Mouse (Mus musculus) urinary bladder, postnatal 36 days (tissue): ENCODE data around the gene Rita1.

ENCODE experiments used
- DNase-seq, 2 experiments: peaks; one replicate each; pipeline ENCODE4 v3.0.0; 2022; ENCODE audit warnings: low spot score in 2 of 2, mixed read lengths in 1 of 2

The Rita1 gene

DNA sequence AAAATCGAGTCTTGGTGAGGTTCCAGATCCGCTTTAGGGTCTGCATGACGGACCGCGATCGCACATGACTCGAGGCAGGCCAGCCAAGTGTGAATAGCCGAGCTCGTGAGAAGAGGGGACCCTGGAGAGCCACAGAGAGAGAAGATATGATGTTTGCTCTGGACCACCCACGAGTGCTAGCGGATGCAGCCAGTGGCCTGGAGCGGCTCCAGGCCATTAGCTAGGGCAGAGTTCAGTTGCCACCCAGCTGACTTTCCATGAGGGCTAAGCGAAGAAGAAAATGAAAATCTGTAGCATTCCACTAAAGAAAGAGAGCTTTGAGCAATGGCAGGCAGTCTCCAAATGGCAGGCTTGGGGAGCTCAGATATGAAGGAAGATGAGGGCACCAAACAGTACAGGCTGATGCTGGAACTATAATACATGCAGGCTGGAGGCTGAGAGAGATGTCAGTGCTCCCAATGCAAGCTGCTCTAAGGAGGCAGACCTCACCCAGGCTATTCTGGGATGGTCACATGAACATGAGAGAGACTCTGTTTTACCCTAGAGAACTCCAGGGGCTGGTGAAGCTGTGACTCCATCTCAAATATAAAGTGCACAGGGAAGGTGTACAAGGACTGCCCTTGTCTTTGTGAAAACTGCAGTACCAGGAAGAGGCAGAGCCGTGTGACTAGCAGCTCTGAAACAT, 41.2 kb downstream of the Rita1 start:
- DNase-seq: no peak

DNA sequence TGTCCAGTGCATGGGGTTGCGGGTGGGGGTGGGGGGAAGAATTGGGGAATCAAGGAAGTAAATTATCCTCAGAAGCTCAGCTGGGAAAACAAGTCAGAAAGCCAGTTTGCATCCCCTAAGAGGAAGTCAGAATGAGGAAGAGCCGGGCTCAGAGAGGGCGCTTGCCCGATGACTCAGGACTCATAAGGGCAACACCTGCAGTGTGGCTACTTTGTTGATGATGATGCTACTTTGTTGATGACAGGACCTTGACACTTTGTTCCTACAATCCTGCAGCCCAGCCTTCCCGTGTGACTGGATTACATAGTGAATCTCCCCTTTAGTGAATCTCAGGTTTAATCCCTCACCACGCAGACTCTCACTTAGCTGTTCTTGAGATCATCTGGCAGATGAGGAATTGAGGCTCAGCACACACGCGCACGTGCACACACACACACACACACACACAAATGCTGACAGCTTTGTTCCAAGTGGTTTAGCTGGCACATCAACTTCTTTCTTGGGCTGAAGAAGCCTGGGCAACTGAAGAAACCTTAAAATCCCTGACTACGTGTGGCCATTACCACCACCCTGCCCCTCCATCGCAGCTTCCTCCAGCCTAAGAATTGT, 42.0 kb downstream of the Rita1 start:
- DNase-seq: no peak

DNA sequence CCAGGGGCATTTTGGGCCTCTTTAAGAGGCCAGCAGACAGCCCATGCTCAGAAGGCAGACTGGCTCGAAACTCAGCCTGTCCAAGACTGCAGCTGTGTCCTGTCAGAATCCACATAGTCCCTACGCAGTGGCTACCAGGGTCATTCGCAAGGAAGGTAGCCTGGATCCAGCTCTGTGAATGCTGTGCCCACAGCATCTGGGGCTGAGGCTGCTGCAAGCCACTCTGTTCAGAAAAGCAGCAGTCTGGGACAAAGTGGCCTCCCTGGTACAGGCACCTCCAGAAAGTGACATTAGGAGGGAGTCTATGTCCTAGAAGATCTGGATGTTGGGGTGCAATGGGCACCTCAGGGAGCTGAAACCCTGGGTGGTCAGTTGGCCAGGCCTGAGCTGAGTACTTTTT, 42.6 kb downstream of the Rita1 start:
- DNase-seq: no peak

- DNase-seq: no peak
Observed at GRCm38 (mm10) chr5:120568964-120569363, 43.4 kb downstream of the Rita1 start.

DNA sequence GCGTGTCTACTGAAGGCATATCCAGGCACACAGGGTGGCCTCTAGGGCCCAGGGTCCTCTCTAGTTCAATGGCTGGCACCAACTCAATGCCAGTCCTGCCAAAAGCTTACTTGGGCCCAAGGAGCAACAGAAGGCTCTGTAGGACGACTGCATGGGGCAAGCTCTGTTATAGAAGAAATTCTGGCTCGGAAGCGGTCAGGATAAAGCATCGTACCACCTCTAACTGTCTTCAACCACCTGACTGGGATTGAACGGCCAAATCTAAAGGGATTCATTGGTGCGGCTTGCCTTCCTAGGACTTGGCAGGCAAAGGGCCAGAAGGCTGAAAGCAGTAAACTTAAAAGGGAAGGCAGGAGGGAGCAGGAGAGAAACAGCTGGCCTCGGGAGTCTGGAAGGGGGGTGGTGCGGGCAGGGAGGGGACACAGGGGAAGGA, 44.0 kb downstream of the Rita1 start:
- no peak for DNase-seq

DNA sequence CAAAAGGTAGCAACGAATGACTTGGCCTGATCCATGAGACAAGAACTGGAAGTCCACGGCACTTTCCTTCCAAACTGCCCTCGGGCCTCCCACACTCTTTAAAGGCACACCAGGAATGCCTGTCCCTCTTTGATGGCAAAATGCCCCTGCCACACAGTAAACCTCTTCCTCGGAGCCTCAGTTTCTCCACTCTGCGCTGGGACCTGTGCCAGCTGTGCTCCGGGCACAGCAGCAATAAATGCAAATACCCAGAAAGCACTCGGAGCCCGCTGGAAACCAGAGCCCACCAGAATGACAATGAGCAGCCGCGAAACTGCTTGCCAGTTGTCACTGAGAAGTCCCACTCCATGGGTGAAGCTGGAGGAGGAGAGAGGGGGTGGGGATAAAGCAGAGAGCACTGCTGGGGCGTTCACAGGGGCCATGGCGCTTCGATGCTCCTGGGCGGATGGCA, 44.6 kb downstream of the Rita1 start:
- DNase-seq: no peak

- peak in 1 of 2 experiments; percentile 68 for DNase-seq
Observed at GRCm38 (mm10) chr5:120567253-120567701, 45.1 kb downstream of the Rita1 start.

GRCm38 (mm10) chr5:120566681-120567252, 45.6 kb downstream of the Rita1 start:
- no peak for DNase-seq

DNA sequence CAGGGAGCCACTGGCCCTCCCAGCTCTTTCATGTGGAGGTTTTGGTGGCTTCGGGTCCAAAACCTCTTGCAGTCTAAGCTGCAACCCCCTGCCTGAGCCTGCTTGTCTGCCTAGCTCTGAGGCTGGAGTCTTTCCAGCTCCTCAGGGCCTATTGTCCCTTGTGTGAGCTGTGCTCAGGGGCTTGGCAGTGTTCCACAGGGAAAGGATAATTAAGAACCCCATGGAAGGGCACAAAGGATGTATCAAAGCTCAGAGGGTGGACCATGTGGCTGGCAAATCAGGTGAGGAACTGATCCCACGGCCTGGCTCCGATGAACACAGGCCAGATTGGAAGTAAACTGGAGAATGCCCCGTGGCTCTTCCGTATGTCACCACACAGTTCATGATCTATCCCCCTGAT, 46.3 kb downstream of the Rita1 start:
- DNase-seq: no peak

- no peak for DNase-seq
Observed at GRCm38 (mm10) chr5:120565171-120565905, 47.1 kb downstream of the Rita1 start.

GRCm38 (mm10) chr5:120563914-120564311, 48.5 kb downstream of the Rita1 start:
- no peak for DNase-seq

DNA sequence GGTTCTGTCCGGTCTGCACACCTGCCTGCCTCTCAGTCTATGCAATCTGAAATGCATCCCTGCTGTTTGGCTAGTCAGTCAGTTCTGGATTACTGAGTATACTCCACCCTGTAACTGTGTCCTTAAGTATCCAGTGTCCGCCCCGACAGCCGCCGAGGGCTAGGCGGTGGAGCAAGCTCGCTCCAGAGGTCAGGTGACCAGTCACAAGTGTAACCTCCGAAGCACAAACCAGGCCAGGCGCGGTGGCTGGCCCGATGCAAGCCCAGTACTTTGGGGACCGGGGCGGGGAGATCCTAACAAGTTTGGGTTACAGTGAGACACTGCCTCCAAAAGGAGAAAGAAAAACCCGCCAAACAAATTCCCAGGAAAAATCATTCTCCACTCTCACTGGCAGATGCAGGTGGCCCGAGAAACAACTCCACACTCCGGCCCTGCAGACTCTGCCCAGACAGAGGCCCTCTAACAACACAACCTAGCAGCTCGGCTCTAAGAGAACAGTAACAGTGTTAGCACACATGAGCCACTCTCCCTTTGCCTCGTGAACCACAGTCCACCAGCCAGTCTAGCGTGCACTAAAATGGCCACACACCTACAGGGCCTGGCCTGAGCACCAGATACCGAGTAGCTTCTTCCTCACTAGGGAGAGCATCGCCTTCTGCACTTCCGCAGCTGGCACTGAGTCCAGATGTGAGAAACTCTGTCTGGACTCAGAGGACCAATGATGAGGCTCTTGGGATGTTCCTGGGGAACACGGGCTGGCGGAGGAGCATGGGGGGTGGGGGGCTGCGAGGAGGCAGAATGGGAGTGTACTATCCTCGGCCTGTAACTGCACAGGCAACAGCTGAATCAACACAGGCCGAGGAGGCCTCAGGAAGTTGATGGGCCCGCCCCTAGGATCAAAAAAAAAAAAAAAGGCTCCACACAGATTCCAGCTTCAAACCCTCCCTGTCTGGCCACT, 49.2 kb downstream of the Rita1 start:
- peak in 1 of 2 experiments; percentile 73 for DNase-seq

DNA sequence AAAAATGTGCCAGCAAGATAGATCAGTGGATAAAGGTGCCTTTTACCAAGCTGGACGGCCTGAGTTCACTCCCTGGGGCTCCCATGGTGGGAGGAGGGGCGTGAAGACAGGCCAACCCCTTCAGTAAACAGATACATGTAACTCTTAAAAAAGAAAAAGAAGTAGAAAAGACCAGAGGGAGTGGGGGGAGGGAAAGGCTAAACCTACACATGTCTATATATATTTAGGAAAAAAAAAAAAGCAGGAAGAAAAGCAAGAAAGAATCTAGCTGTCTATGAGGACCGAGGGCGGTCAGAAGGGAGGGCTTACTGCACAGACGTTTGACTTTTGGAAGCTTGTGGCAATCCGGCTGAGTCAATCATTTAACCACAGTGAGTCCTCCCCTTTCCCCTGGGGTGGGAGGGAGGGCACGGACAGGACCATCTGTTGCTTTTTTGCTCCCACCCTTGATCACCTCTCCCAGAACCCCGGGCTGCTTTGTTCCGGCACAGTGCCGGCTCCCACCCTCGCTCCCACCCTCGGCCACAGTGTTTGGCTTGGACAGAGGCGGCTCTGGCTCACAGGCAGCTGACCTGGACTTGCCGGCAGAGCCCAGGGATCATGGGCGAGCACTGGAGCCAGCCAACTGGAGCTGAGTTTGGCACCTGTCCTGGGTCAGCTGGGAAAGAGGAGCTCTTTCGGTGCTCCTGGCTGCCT, 51.6 kb downstream of the Rita1 start:
- DNase-seq: peak; percentile 52 to 77

DNA sequence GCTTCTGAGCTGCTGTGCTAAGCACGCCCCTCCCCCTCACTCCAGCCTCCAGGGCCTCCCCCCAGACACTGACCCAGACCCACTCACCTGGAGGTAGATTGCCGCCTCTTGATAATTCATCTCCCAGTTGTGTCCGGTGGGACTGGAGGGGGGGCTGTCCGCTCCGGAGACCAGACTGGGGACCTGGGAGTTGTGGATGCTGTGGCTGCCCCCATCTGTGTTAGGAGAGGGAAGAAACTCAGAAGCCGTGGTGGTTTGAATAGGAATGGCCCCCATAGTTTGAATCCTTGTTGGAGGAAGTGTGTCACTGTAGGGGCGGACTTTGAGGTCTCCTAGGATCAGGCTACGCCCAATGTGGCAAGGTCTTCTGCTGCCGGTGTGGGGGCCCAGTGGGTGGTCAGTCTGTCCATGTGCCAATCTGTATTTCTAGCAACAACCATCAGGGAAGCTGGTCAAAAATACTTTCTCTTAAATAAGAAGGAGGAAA, 52.2 kb downstream of the Rita1 start:
- no peak for DNase-seq

DNA sequence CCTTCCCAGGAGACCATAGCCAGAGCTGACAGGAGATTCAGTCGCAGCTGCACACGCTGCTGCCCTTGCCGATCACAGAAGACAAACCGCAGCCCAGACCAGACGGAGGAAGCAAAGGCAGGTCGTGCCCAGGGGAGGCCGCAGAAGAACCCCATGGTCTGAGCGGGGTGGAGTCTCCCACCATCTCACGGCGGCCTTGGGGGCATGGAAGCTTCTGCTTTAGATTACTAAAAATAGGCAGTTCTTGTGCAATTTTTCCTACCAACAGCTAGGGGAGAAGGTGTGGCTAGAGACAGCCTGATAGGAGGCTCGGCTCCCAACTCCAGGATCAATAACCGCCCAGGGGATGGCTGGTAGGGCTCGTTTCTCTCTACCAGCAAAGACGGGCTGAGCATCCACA, 53.6 kb downstream of the Rita1 start:
- no peak for DNase-seq

GRCm38 (mm10) chr5:120558041-120558440, 54.3 kb downstream of the Rita1 start:
- no peak for DNase-seq

DNA sequence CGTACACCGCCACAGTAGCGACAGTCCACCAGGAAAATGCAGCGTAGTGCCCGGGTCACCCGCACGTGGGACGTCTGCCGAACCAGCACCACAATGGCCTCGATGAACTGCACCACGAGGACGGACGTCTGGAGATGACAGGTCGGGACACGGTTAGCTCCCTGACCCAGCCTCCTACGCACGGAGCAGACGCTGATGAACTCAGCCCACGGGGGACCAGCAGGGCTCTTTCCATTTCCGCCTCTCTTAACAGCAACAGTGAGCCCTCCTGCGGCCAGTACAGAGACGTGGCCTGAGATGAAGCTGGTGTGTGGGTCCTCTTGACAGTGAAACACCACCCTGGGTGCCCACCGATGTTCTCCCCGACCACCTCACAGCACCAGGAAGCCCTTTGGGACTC, 56.5 kb downstream of the Rita1 start:
- no peak for DNase-seq

- DNase-seq: no peak
Observed at GRCm38 (mm10) chr5:120550673-120551072, 61.7 kb downstream of the Rita1 start.

DNA sequence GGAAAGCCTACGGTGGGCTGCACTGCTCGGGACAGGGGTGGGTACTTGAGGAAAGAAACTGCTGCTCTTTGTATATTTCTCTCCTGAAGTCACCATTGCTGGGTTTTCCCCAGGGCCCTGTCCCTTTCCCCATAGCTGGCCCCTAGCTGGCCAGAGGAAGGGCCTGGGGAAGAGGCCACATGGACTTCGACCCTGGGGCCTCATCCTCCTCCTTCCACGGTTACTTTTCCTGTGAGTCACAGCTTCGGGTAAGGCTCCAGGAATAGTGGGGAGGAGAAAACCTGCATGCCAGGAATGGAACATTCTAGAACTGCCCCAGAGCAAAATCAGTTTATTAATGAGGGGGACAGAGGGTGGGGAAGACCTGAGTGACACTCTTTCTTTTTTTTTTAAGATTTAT, 62.3 kb downstream of the Rita1 start:
- DNase-seq: no peak

- DNase-seq: no peak
Observed at GRCm38 (mm10) chr5:120548236-120548850, 64.0 kb downstream of the Rita1 start.
